Mouse (Mus musculus): ENCODE results near the gene Gm15114.
"Not testable (repeated sequence)": the region's sequence is repeated elsewhere in the genome, so short reads cannot be mapped to it uniquely, and the experiment has no call there.

The Gm15114 gene

GRCm38 (mm10) chrX:148488649-148489048 lies at the start of gene Gm15114:
Gene Gm15114 (plus strand): TSS chrX:148488949.
- in situ Hi-C loops (cut with MboI; ENCODE audit: low pct_unique_long_range_greater_than_20kb in 1 of 2, low sequenced_read_pairs in 2 of 2, unreplicated experiment in 1 of 2), result not testable (repeated sequence)
